Mouse (Mus musculus) thymus, adult 2 months (tissue): ENCODE results near the gene Msl1.

Source experiments
- CTCF ChIP-seq: fragments of 200-500 bp; IDR thresholded peaks from 2 replicates; pipeline ENCODE4 v1.5.1; 2012; ENCODE audit warnings: mild to moderate bottlenecking, control low read depth, low read length, moderate library complexity, borderline replicate concordance; ENCODE audit not compliant: control insufficient read depth, poor library complexity, insufficient read depth; ENCODE audit errors: extremely low read depth
- POLR2A ChIP-seq: fragments of 200-500 bp; IDR thresholded peaks from 2 replicates; pipeline ENCODE4 v1.6.1; 2012; ENCODE audit warnings: mild to moderate bottlenecking, low read length, control low read depth, moderate library complexity; ENCODE audit not compliant: control insufficient read depth, poor library complexity, insufficient read depth; ENCODE audit errors: extremely low read depth

GRCm38 (mm10) chr11:98771131-98771530 is 24.2 kb upstream of the Msl1 start:
- TF ChIP-seq POLR2A: no peak
- no peak for TF ChIP-seq CTCF
